Mouse (Mus musculus): ENCODE measurements around the gene Nr2f2. TPM values are rescaled to one million over a fixed set of nuclear protein-coding genes. Genes with fewer than 3 reads are reported as not detected.

Gene Nr2f2
- polyA plus RNA-seq, 1 experiment from 2014 or later: 98.4 TPM

DNA sequence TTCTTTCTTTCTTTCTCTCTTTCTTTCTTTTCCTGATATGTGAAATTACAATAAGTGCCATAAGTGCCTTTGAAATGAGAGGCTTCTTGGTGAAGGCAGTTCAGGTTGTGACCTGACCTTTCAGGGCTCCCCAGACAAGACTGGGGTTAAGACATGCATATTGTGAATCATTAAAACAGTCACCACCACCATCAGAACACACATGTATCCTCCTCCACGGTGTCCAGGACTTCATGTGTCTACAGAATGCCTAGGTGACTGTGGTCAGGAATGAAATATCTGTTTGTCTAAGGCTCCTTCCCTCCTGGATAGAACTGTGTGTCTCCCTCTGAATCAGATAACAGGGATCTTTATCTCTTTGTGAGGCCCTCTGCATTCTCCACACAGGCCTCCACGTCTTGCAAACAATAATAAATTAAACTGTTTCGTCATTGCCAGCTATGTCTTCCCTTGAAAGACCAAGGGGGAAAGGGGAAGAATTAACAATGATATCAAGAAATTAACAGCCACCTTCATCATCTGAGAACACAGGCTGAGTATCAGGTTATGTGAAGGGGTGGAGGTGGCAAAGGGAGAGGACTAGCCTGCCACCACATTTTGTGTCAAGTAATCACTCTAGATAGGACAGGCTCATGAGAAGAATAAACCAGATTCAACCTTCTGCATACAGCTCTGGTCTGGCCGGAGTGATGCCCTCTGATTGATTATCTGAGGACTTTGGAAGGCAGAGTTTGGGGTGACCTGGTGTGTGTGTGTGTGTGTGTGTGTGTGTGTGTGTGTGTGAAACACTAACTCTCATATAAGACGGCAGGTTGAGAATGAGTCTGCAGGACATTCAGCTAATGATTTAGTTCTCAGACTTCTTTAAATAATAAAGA lies 10.6 kb downstream of the Nr2f2 start:
- H3K27ac ChIP-seq: peak overlapping the region; percentile 94
- ATAC-seq (replicated peaks): no peak
- H3K36me3 ChIP-seq (replicated peaks): no peaks in the 10 kb centered on the region
- no peaks in the 10 kb centered on the region for H3K9me3 ChIP-seq
- peak overlapping the region; percentile 35; the same call in 1 of the 2 replicates for H3K9ac ChIP-seq
- WGBS: 18% methylated on average over 5 of the region's 5 CpGs
- H3K4me2 ChIP-seq: peak overlapping the region; percentile 75
- peaks cover 10% of the 10 kb centered on the region; the same call in 1 of the 2 replicates for H3K4me1 ChIP-seq
- H3K27me3 ChIP-seq (replicated peaks): peaks cover 25% of the 10 kb centered on the region
- peak overlapping the region; percentile 54 for H3K4me3 ChIP-seq

GRCm38 (mm10) chr7:70355357-70355620 lies 11.2 kb downstream of the Nr2f2 start:
- no peaks in the 10 kb centered on the region for H3K9me3 ChIP-seq
- H3K4me1 ChIP-seq: peaks cover 14% of the 10 kb centered on the region; the same call in 1 of the 2 replicates
- WGBS: 12% methylated on average over 2 of the region's 2 CpGs
- H3K4me3 ChIP-seq: peak overlapping the region; percentile 54
- H3K27ac ChIP-seq: peak overlapping the region; percentile 62
- no peaks in the 10 kb centered on the region for H3K36me3 ChIP-seq (replicated peaks)
- no peak for ATAC-seq (replicated peaks)
- H3K9ac ChIP-seq: peak overlapping the region; percentile 34
- peak overlapping the region; percentile 75 for H3K4me2 ChIP-seq
- peaks cover 25% of the 10 kb centered on the region for H3K27me3 ChIP-seq (replicated peaks)

DNA sequence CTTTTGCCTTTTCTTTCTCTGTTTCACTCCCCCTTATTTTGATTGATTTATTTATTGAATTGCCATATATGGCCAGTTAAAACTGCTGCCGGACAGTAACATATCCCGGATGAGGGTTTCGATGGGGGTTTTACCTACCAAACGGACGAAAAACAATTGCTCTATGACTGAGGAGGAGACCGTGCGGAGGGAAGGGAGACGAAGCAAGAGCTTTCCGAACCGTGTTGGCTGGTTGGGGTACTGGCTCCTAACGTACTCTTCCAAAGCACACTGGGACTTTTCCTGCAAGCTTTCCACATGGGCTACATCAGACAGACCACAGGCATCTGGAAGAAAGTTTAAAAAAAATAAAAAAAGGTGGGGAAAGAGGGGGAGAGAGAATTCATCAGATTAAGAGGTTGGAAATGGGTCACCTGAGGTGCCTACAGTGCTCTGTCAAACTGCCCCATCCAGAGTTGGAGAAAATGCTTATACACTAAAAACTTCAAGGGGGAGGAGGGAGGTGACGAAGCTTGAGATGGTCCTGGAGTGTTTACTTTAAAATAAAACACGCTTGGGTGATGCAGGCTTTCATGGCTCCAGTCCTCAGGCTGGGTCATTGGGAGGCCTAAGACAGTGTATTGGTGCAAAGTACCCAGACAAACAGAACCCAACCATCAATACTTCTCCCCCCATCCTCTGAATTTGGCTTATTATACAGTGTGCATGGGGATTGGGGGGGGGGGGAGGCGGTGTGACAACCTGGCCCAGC lies 11.8 kb downstream of the Nr2f2 start:
- H3K36me3 ChIP-seq (replicated peaks): no peaks in the 10 kb centered on the region
- H3K4me3 ChIP-seq: peak overlapping the region; percentile 54
- H3K9me3 ChIP-seq: no peaks in the 10 kb centered on the region
- 11% methylated on average over 14 of the region's 14 CpGs for WGBS
- H3K27ac ChIP-seq: peak overlapping the region; percentile 62
- H3K9ac ChIP-seq: peak overlapping the region; percentile 34
- no peak for ATAC-seq (replicated peaks)
- H3K27me3 ChIP-seq (replicated peaks): peaks cover 28% of the 10 kb centered on the region
- H3K4me2 ChIP-seq: peak overlapping the region; percentile 75
- peaks cover 12% of the 10 kb centered on the region; the same call in 1 of the 2 replicates for H3K4me1 ChIP-seq

- Histone ChIP-seq H3K9me3 (no peaks in the 10 kb centered on the region), H3K27me3 (replicated peaks) (peaks cover 41% of the 10 kb centered on the region), H3K4me2 (peak overlapping the region; percentile 60), H3K9ac (0 out of 2 replicates have a peak overlapping the region, but pooled peaks have one; percentile 29), H3K27ac (peak overlapping the region; percentile 53), H3K4me1 (peaks cover 8% of the 10 kb centered on the region; the same call in 1 of the 2 replicates), H3K36me3 (replicated peaks) (no peaks in the 10 kb centered on the region), H3K4me3 (peak overlapping the region; percentile 47)
- 10% methylated on average over 4 of the region's 4 CpGs for WGBS
- no peak for ATAC-seq (replicated peaks)
These were observed 13.4 kb downstream of the Nr2f2 start for GRCm38 (mm10) chr7:70353151-70353550.

DNA sequence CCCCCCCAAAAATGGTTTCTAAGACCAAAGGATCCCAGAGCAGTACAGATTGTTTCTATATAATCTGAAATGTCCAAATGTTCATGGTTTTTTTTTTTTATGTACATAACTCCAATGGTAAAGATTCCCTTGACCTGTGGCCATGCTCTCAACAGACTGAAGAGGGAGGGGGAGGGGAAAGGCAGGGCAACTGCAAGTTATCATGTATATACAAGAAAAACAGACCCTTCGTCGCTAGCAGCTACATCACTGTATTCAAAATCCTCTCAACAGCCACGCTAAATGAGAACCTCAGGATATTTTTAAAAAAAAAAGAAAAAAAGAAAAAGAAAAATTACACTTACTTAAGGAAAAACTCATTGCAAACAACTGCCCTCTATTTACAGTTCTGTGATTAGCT lies 13.9 kb downstream of the Nr2f2 start:
- Histone ChIP-seq H3K27ac (peak overlapping the region; percentile 53), H3K4me3 (peak overlapping the region; percentile 47), H3K27me3 (replicated peaks) (peaks cover 46% of the 10 kb centered on the region), H3K4me2 (peak overlapping the region; percentile 60), H3K9ac (no peak overlapping the region), H3K4me1 (peaks cover 8% of the 10 kb centered on the region; the same call in 1 of the 2 replicates), H3K9me3 (no peaks in the 10 kb centered on the region), H3K36me3 (replicated peaks) (no peaks in the 10 kb centered on the region)
- WGBS: 25% methylated on average over 3 of the region's 3 CpGs
- no peak for ATAC-seq (replicated peaks)

DNA sequence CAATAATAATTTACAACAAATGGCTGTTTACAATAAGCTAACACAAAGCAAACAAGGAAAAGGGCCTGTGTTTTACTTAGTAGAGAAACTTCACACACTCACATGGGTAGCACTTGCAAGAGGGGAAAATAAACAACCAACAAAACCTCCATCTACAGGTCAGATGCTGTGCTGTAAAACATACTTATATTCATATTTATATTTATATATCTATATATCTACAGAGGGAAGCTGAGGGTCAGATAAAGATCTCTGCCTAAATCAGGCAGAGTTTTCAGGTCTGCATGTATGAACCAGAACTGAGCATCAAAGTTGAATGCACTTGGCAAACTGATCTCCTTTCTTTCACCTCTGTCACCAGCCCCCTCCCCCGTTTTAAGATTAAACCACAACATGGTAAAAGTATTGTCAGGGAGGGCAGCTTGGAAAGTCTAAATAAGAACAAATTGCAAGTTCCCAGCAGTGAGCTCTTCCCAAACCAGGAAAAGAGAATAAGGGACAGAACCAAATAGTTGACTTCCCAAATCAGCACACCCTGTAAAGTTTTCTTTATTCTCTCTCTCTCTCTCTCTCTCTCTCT lies 14.5 kb downstream of the Nr2f2 start:
- ATAC-seq (replicated peaks): no peak
- Histone ChIP-seq H3K4me2 (peak overlapping the region; percentile 60), H3K27me3 (replicated peaks) (peaks cover 45% of the 10 kb centered on the region), H3K36me3 (replicated peaks) (no peaks in the 10 kb centered on the region), H3K4me3 (peak overlapping the region; percentile 47), H3K9me3 (no peaks in the 10 kb centered on the region), H3K9ac (peak overlapping the region; percentile 30), H3K27ac (peak overlapping the region; percentile 84; the same call in 1 of the 2 replicates), H3K4me1 (peaks cover 9% of the 10 kb centered on the region; the same call in 1 of the 2 replicates)
- 3% methylated on average over 1 of the region's 1 CpGs for WGBS

DNA sequence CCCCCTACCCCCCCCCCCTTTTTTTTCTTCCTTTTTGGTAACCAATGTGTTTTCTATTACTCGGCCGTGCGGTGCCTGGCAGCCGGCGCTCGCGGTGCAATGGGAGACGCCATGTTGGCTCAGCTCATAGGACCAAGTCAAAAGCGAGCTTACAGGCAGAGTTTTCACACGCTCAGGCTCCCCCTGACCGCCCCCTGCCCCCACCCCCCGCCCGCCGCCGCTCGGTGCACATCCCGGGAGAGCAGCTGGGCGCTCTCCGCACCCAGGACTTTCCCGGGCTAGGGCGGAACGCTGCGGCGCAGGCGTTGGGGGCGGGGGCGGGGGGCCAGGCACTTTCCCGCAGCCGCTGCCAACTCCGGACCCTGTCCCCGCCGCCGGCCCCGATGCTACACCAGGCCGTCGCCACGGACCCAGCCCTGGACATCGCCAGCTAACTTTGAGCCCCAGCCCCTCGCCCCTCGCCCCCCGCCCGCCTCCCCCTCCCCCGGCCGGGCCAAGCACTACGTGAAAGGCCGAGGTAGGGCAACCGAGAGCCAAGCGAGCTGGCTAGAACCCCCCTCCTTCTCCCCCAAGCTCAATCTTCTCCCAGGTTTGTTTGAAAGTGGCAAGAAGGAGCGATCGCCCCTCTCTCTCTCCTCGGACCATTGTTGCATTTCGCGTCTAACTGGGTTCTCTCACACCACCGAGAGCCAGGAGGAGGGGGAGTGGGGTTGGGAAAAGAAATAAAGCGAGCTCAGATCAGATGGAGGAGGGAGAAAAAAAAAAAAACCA lies 15.6 kb downstream of the Nr2f2 start:
- peak overlapping the region; percentile 60 for H3K4me2 ChIP-seq
- under 1% methylated on average over 52 of the region's 55 CpGs for WGBS
- H3K4me3 ChIP-seq: peak overlapping the region; percentile 47
- peak; percentile 78 for ATAC-seq (replicated peaks)
- H3K27me3 ChIP-seq (replicated peaks): peaks cover 44% of the 10 kb centered on the region
- H3K36me3 ChIP-seq (replicated peaks): no peaks in the 10 kb centered on the region
- no peaks in the 10 kb centered on the region for H3K9me3 ChIP-seq
- H3K27ac ChIP-seq: peak overlapping the region; percentile 84
- peak overlapping the region; percentile 51 for H3K9ac ChIP-seq
- H3K4me1 ChIP-seq: peaks cover 18% of the 10 kb centered on the region

GRCm38 (mm10) chr7:70349981-70350670 lies 16.4 kb downstream of the Nr2f2 start:
- no peaks in the 10 kb centered on the region for H3K9me3 ChIP-seq
- H3K4me3 ChIP-seq: peak overlapping the region; percentile 47
- no peaks in the 10 kb centered on the region for H3K36me3 ChIP-seq (replicated peaks)
- ATAC-seq (replicated peaks): 0 out of 2 replicates have a peak, but pooled peaks have one; percentile 14
- H3K9ac ChIP-seq: peak overlapping the region; percentile 51
- peak overlapping the region; percentile 60 for H3K4me2 ChIP-seq
- WGBS: 5% methylated on average over 20 of the region's 20 CpGs
- H3K4me1 ChIP-seq: peaks cover 22% of the 10 kb centered on the region
- peak overlapping the region; percentile 84 for H3K27ac ChIP-seq
- peaks cover 47% of the 10 kb centered on the region for H3K27me3 ChIP-seq (replicated peaks)

GRCm38 (mm10) chr7:70348977-70349615 lies 17.4 kb downstream of the Nr2f2 start:
- Histone ChIP-seq H3K27me3 (replicated peaks) (peaks cover 51% of the 10 kb centered on the region), H3K36me3 (replicated peaks) (no peaks in the 10 kb centered on the region), H3K4me3 (peak overlapping the region; percentile 47), H3K9me3 (no peaks in the 10 kb centered on the region), H3K4me2 (peak overlapping the region; percentile 60), H3K4me1 (peaks cover 22% of the 10 kb centered on the region), H3K9ac (peak overlapping the region; percentile 51; the same call in 1 of the 2 replicates), H3K27ac (peak overlapping the region; percentile 84)
- no peak for ATAC-seq (replicated peaks)
- 13% methylated on average over 11 of the region's 11 CpGs for WGBS

- peak overlapping the region; percentile 60 for H3K4me2 ChIP-seq
- peaks cover 25% of the 10 kb centered on the region for H3K4me1 ChIP-seq
- 13% methylated on average over 30 of the region's 30 CpGs for WGBS
- peak overlapping the region; percentile 84 for H3K27ac ChIP-seq
- H3K36me3 ChIP-seq (replicated peaks): no peaks in the 10 kb centered on the region
- peak overlapping the region; percentile 15 for H3K4me3 ChIP-seq
- peaks cover 58% of the 10 kb centered on the region for H3K27me3 ChIP-seq (replicated peaks)
- H3K9ac ChIP-seq: peak overlapping the region; percentile 34
- H3K9me3 ChIP-seq: no peaks in the 10 kb centered on the region
- ATAC-seq (replicated peaks): no peak
These were observed 18.2 kb downstream of the Nr2f2 start for GRCm38 (mm10) chr7:70348064-70348976.

All from midbrain, embryonic 15.5 days (tissue).